Mouse (Mus musculus): ENCODE data around the gene Gabbr2. TPM values are rescaled to one million over a fixed set of nuclear protein-coding genes. Genes with fewer than 3 reads are reported as not detected.

The Gabbr2 gene
- polyA plus RNA-seq, 1 experiment = 3.2 TPM

DNA sequence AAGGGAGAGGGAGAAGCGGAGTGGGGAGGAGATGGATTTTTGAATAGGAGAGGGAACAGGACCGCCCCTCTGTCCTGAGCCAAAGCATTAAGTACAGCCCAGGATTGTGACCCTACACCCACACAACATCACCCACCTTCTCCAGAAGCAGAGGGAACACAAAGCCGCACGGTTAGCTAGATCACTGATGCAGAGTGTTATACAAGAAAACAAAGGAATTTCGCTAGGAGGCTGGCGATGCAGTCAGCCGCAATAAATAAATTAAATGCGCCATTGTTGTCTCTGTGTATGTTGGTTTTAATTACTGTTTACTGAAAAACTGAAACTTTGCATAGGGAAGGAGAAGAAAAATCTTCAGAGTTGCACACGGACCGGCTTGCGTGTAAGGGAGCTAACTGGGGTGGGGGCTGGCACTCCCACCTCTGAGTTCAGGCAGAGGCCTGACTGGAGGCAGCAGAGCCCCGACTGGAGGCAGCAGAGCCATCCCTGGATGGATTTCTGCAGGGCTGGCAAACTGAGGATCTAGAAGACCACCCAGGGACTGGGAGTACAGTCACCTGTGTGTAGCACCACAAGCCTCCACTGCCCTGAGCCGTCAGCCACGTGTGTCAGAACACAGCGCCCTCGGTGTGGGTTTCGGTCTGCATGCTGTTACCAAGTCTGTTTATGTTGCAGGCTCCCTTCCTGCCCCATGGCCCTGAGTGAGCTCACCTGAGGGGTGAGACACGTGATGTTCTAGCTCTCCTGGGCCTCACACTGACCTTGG is 93.9 kb downstream of the Gabbr2 start:
- Histone ChIP-seq H3K4me1 (ENCODE audit: control insufficient read depth, insufficient read depth, low read length) (no peaks in the 10 kb centered on the region), H3K27ac (ENCODE audit: control insufficient read depth, insufficient read depth, low read depth, low read length) (no peak overlapping the region), H3K27me3 (ENCODE audit: control insufficient read depth, insufficient read depth, low read length) (no peaks in the 10 kb centered on the region), H3K4me3 (ENCODE audit: control insufficient read depth, low read depth, low read length) (no peak overlapping the region), H3K36me3 (ENCODE audit: control insufficient read depth, insufficient read depth, low read length) (no peaks in the 10 kb centered on the region)
- no peak for TF ChIP-seq POLR2A (IDR thresholded peaks at IDR 0.05; ENCODE audit: control insufficient read depth, low read depth, low read length)
- no peak for TF ChIP-seq CTCF (IDR thresholded peaks at IDR 0.05; ENCODE audit: control insufficient read depth, insufficient read depth, insufficient replicate concordance, low read depth, low read length)

DNA sequence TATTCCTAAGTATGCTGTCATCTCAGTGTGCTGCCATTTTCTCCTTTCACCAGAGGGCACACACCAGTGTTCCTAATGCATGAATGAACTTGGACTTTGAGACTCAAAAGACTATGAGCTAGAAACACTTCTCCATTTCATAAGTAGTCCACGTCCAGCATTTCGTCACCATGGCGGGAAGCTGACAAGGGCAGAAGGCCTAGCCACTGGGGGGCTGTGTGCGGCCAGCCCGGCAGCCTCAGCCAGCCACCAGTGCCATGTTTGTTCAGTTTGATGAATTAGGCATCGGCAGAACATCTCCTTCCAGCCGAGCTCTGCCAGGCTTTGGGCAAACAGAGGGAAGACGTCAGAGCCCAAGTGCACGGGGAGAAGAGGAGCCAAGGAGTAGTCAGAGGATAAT is 97.5 kb downstream of the Gabbr2 start:
- H3K27ac ChIP-seq (ENCODE audit: control insufficient read depth, insufficient read depth, low read depth, low read length) = no peak overlapping the region
- H3K27me3 ChIP-seq (ENCODE audit: control insufficient read depth, insufficient read depth, low read length) = no peaks in the 10 kb centered on the region
- no peaks in the 10 kb centered on the region for H3K36me3 ChIP-seq (ENCODE audit: control insufficient read depth, insufficient read depth, low read length)
- no peak overlapping the region for H3K4me3 ChIP-seq (ENCODE audit: control insufficient read depth, low read depth, low read length)
- TF ChIP-seq POLR2A (IDR thresholded peaks at IDR 0.05; ENCODE audit: control insufficient read depth, low read depth, low read length) = no peak
- TF ChIP-seq CTCF (IDR thresholded peaks at IDR 0.05; ENCODE audit: control insufficient read depth, insufficient read depth, insufficient replicate concordance, low read depth, low read length) = no peak
- H3K4me1 ChIP-seq (ENCODE audit: control insufficient read depth, insufficient read depth, low read length) = peaks cover 3% of the 10 kb centered on the region; the same call in 1 of the 2 replicates

DNA sequence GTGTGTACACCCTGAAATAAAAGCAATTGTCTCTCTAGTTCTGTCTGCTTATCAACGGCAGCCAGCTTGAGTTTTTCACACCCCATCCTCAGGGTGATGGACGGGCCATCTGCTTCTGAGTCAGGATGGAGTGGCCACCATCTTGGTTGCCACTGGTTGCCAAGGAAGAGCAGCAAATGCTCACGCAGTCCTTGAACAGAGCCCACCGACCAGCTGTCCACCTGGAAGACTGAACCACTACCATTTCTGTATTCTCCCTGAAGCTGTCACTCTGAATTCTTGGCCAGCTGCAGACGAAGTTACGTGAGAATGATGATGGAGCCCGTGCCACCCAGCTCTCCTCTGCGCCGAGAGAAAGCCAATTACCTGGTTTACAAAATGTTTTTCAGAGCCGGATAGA is 102.5 kb downstream of the Gabbr2 start:
- H3K36me3 ChIP-seq (ENCODE audit: control insufficient read depth, insufficient read depth, low read length) = no peaks in the 10 kb centered on the region
- no peaks in the 10 kb centered on the region for H3K27me3 ChIP-seq (ENCODE audit: control insufficient read depth, insufficient read depth, low read length)
- H3K4me3 ChIP-seq (ENCODE audit: control insufficient read depth, low read depth, low read length) = no peak overlapping the region
- peaks cover 3% of the 10 kb centered on the region; the same call in 1 of the 2 replicates for H3K4me1 ChIP-seq (ENCODE audit: control insufficient read depth, insufficient read depth, low read length)
- H3K27ac ChIP-seq (ENCODE audit: control insufficient read depth, insufficient read depth, low read depth, low read length) = no peak overlapping the region
- no peak for TF ChIP-seq POLR2A (IDR thresholded peaks at IDR 0.05; ENCODE audit: control insufficient read depth, low read depth, low read length)
- TF ChIP-seq CTCF (IDR thresholded peaks at IDR 0.05; ENCODE audit: control insufficient read depth, insufficient read depth, insufficient replicate concordance, low read depth, low read length) = no peak

DNA sequence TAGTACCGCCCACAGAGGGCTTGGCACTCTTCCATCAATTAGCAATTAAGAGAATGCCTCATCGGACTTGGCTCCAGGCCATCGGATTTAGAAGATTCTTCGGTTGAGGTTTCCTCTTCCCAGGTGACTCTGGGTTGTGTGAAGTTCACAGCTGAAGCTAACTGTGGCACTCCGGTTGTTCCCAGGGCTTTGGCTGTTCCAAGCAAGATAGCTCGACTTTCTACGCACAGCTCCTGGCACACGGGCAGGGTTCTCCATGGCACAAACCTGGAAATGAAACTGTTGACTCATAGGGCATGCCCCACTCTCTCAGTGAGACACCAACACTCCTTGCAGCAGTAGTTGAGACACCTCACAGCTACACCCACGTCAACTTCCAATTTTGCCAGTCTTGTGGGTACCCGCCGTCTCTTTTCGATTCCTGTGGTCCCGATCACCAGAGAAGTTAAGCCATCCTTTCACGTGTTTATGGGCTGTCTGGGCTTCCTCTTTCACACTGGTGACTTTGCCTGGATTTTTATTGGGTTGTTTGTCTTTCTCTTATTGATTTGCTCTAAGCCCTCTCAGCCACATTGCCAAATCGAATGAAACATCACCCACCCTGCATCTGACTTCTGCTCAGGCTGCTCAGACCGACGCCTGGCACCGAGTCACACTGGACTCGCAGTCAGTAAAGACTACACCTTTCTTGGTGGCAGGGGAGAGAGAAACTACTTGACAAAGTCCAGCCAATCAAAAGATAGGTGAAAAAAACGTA is 105.9 kb downstream of the Gabbr2 start:
- Histone ChIP-seq H3K4me1 (ENCODE audit: control insufficient read depth, insufficient read depth, low read length) (no peaks in the 10 kb centered on the region), H3K27ac (ENCODE audit: control insufficient read depth, insufficient read depth, low read depth, low read length) (no peak overlapping the region), H3K27me3 (ENCODE audit: control insufficient read depth, insufficient read depth, low read length) (no peaks in the 10 kb centered on the region), H3K36me3 (ENCODE audit: control insufficient read depth, insufficient read depth, low read length) (no peaks in the 10 kb centered on the region), H3K4me3 (ENCODE audit: control insufficient read depth, low read depth, low read length) (no peak overlapping the region)
- TF ChIP-seq CTCF (IDR thresholded peaks at IDR 0.05; ENCODE audit: control insufficient read depth, insufficient read depth, insufficient replicate concordance, low read depth, low read length) = no peak
- TF ChIP-seq POLR2A (IDR thresholded peaks at IDR 0.05; ENCODE audit: control insufficient read depth, low read depth, low read length) = no peak

DNA sequence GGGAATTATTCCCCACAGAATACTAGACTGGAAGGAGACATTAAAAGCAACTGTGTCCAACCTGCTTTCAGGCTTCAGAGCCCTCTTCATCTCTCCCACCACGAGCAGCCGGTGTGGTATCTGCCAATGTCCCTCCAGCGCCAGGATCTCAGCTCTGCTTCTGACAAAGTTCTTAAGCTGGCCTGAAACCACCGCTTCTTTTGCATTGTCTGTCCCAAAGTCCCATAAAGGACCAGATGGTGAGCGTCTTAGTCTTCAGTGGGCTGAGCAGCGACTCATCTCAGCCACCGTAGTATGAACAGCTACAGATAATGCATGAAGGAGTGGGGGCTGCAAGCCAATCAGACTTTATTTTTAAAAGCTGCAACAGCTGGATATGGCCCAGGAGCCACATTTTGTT is 107.5 kb downstream of the Gabbr2 start:
- no peaks in the 10 kb centered on the region for H3K36me3 ChIP-seq (ENCODE audit: control insufficient read depth, insufficient read depth, low read length)
- H3K27ac ChIP-seq (ENCODE audit: control insufficient read depth, insufficient read depth, low read depth, low read length) = no peak overlapping the region

DNA sequence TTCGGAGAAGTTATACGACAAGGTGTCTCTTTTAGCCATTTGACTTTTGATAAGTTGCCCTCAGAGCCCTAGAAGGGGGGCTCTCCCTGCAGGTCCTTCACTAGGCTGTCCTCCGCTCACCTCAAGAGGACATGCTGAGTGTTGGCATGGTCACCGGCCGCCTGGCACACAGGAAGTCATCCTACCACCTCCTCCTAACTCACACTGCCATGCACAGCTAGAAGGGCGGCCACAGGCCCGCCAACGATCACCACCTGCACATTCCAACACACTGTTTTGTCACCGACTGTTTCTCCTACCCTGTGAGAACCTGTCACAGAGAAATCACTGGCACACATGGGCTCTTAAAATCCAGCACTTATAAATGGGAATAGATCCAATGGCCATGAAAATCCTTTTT is 108.1 kb downstream of the Gabbr2 start:
- no peaks in the 10 kb centered on the region for H3K36me3 ChIP-seq (ENCODE audit: control insufficient read depth, insufficient read depth, low read length)
- H3K27me3 ChIP-seq (ENCODE audit: control insufficient read depth, insufficient read depth, low read length) = no peaks in the 10 kb centered on the region
- no peak overlapping the region for H3K4me3 ChIP-seq (ENCODE audit: control insufficient read depth, low read depth, low read length)
- H3K27ac ChIP-seq (ENCODE audit: control insufficient read depth, insufficient read depth, low read depth, low read length) = no peak overlapping the region
- H3K4me1 ChIP-seq (ENCODE audit: control insufficient read depth, insufficient read depth, low read length) = no peaks in the 10 kb centered on the region
- TF ChIP-seq POLR2A (IDR thresholded peaks at IDR 0.05; ENCODE audit: control insufficient read depth, low read depth, low read length) = no peak
- TF ChIP-seq CTCF (IDR thresholded peaks at IDR 0.05; ENCODE audit: control insufficient read depth, insufficient read depth, insufficient replicate concordance, low read depth, low read length) = no peak

More for the DNA sequence above, 107.5 kb downstream of the Gabbr2 start:
- no peaks in the 10 kb centered on the region for H3K27me3 ChIP-seq (ENCODE audit: control insufficient read depth, insufficient read depth, low read length)
- H3K4me1 ChIP-seq (ENCODE audit: control insufficient read depth, insufficient read depth, low read length) = no peaks in the 10 kb centered on the region
- TF ChIP-seq CTCF (IDR thresholded peaks at IDR 0.05; ENCODE audit: control insufficient read depth, insufficient read depth, insufficient replicate concordance, low read depth, low read length) (no peak), POLR2A (IDR thresholded peaks at IDR 0.05; ENCODE audit: control insufficient read depth, low read depth, low read length) (no peak)
- H3K4me3 ChIP-seq (ENCODE audit: control insufficient read depth, low read depth, low read length) = no peak overlapping the region

DNA sequence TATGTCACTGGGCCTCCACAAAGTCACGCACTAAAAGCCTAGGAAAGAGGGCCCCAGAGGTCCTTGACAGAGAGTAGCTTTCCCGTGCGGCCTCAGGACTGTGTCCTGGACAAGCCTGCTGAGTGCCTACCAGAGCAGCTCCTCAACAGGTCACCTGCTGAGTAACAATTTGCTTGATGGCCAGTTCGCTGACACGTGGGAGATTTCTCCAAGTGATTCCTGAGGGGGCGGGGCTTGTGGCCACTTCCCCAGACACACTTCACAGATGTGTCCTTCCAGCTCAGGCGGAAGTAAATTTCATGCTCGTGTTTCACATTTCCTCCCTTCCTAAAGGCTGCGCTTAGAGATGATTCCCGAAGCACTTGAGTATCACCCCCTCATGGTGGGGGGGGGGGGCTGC is 108.6 kb downstream of the Gabbr2 start:
- H3K4me1 ChIP-seq (ENCODE audit: control insufficient read depth, insufficient read depth, low read length) = no peaks in the 10 kb centered on the region
- no peak for TF ChIP-seq POLR2A (IDR thresholded peaks at IDR 0.05; ENCODE audit: control insufficient read depth, low read depth, low read length)
- TF ChIP-seq CTCF (IDR thresholded peaks at IDR 0.05; ENCODE audit: control insufficient read depth, insufficient read depth, insufficient replicate concordance, low read depth, low read length) = no peak
- H3K27ac ChIP-seq (ENCODE audit: control insufficient read depth, insufficient read depth, low read depth, low read length) = no peak overlapping the region
- H3K27me3 ChIP-seq (ENCODE audit: control insufficient read depth, insufficient read depth, low read length) = no peaks in the 10 kb centered on the region
- no peak overlapping the region for H3K4me3 ChIP-seq (ENCODE audit: control insufficient read depth, low read depth, low read length)
- no peaks in the 10 kb centered on the region for H3K36me3 ChIP-seq (ENCODE audit: control insufficient read depth, insufficient read depth, low read length)

Measured in testis, adult 2 months (tissue).